Mouse (Mus musculus) hindbrain, postnatal 0 days (tissue): Measurements from ENCODE around the gene Slc7a7. TPM values are rescaled to one million over a fixed set of nuclear protein-coding genes. Genes with fewer than 3 reads are reported as not detected.
A peak's percentile ranks its signal among the peaks of the same experiment; 100 is the strongest.

Experiments
- ATAC-seq: fragments of 200-750 bp; cut with Nextera tagmentation; 2 replicates; pipeline ENCODE4 v1.8.0; 2017; ENCODE audit warnings: mild to moderate bottlenecking, moderate TSS enrichment, moderate library complexity
- DNase-seq: peaks from one replicate; pipeline ENCODE4 v3.0.0-alpha.2; 2015; ENCODE audit warnings: low spot score
- H3K27ac ChIP-seq: fragments of 300-500 bp; sonication (generic); 2 replicates; pipeline ENCODE4 v1.5.1; 2014; ENCODE audit warnings: mild to moderate bottlenecking
- H3K27me3 ChIP-seq: fragments of 300-500 bp; sonication (generic); 2 replicates; pipeline ENCODE4 v1.6.1; 2014; ENCODE audit warnings: low read length, mixed read lengths; ENCODE audit not compliant: insufficient read depth
- H3K36me3 ChIP-seq: fragments of 300-500 bp; sonication (generic); 2 replicates; pipeline ENCODE4 v1.6.1; 2014; ENCODE audit warnings: low read length, mixed read lengths; ENCODE audit not compliant: insufficient read depth
- H3K4me1 ChIP-seq: fragments of 300-500 bp; sonication (generic); 2 replicates; pipeline ENCODE4 v1.6.1; 2014; ENCODE audit warnings: antibody characterized with exemption, low read length, mixed read lengths; ENCODE audit not compliant: insufficient read depth
- H3K4me2 ChIP-seq: fragments of 300-500 bp; sonication (generic); 2 replicates; pipeline ENCODE4 v1.6.1; 2014; ENCODE audit warnings: low read depth, mild to moderate bottlenecking, low read length, moderate library complexity, mixed read lengths
- H3K4me3 ChIP-seq: fragments of 300-500 bp; sonication (generic); 2 replicates; pipeline ENCODE4 v1.5.1; 2014; ENCODE audit warnings: low read length
- H3K9ac ChIP-seq: fragments of 300-500 bp; sonication (generic); replicated peaks from 2 replicates; pipeline ENCODE4 v1.6.1; 2014; ENCODE audit warnings: mild to moderate bottlenecking, low read length, moderate library complexity, mixed read lengths
- H3K9me3 ChIP-seq: fragments of 300-500 bp; sonication (generic); 2 replicates; pipeline ENCODE4 v1.6.1; 2016; ENCODE audit warnings: low read length, mixed read lengths
- CTCF ChIP-seq: IDR thresholded peaks from 2 replicates; pipeline ENCODE4 v1.5.1; 2016; ENCODE audit warnings: antibody characterized with exemption, control low read depth, low read depth
- WGBS: fragments of 180-500 bp; shearing (Covaris S2); extraction: QIAGEN DNeasy Blood & Tissue Kit; methylation state at CpG from one replicate; pipeline ENCODE4 v1.1.7; 2014; 5-methylcytosine and 5-hydroxymethylcytosine counted together
- polyA plus RNA-seq: library from polyadenylated mRNA; unstranded; fragments of >200 nt; fragmentation: Nextera tagmentation; extraction: Ambion mirVana; gene quantifications from 2 replicates; pipeline ENCODE4 v1.2.1, GENCODE M21; 2015
- total RNA-seq: library from RNA; depleted of rRNA; stranded (reverse); fragments of >200 nt; gene quantifications from 2 replicates; pipeline ENCODE4 v1.2.3, GENCODE M21; 2014

The Slc7a7 gene
- total and polyA plus RNA-seq, 2 experiments from 2014 or later = 3.6 to 4.5 TPM

- ATAC-seq = no peak
- DNase-seq = no peak
- 80% methylated on average over 13 of the region's 13 CpGs for WGBS
- no peaks in the 10 kb centered on the region for H3K9me3 ChIP-seq
- no peaks in the 10 kb centered on the region for H3K4me1 ChIP-seq
- no peaks in the 10 kb centered on the region for H3K36me3 ChIP-seq
- H3K27me3 ChIP-seq = no peaks in the 10 kb centered on the region
- H3K4me3 ChIP-seq = no peak overlapping the region
- no peak overlapping the region for H3K9ac ChIP-seq
- H3K27ac ChIP-seq = no peak overlapping the region
- H3K4me2 ChIP-seq = no peak overlapping the region
- no peak for TF ChIP-seq CTCF
Measured at GRCm38 (mm10) chr14:54379571-54379970, 38.0 kb downstream of the Slc7a7 start.

- Histone ChIP-seq H3K27ac (no peak overlapping the region), H3K9ac (no peak overlapping the region), H3K27me3 (no peaks in the 10 kb centered on the region), H3K4me1 (no peaks in the 10 kb centered on the region), H3K4me3 (no peak overlapping the region), H3K36me3 (no peaks in the 10 kb centered on the region), H3K4me2 (no peak overlapping the region), H3K9me3 (no peaks in the 10 kb centered on the region)
- WGBS = 84% methylated on average over 6 of the region's 6 CpGs
- no peak for DNase-seq
- no peak for TF ChIP-seq CTCF
- ATAC-seq = no peak
Measured at GRCm38 (mm10) chr14:54377166-54377565, 40.4 kb downstream of the Slc7a7 start.

- Histone ChIP-seq H3K4me1 (no peaks in the 10 kb centered on the region), H3K4me2 (no peak overlapping the region), H3K4me3 (no peak overlapping the region), H3K27ac (no peak overlapping the region), H3K9ac (no peak overlapping the region), H3K9me3 (no peaks in the 10 kb centered on the region), H3K36me3 (no peaks in the 10 kb centered on the region), H3K27me3 (no peaks in the 10 kb centered on the region)
- peak; percentile 49 for TF ChIP-seq CTCF
- ATAC-seq (no peak), DNase-seq (no peak)
- 72% methylated on average over 3 of the region's 3 CpGs for WGBS
Measured at GRCm38 (mm10) chr14:54375916-54376315, 41.7 kb downstream of the Slc7a7 start.

GRCm38 (mm10) chr14:54372923-54373322 is 44.7 kb downstream of the Slc7a7 start:
- Histone ChIP-seq H3K4me3 (no peak overlapping the region), H3K4me1 (no peaks in the 10 kb centered on the region), H3K27me3 (no peaks in the 10 kb centered on the region), H3K36me3 (peaks cover 28% of the 10 kb centered on the region), H3K27ac (no peak overlapping the region), H3K9ac (no peak overlapping the region), H3K4me2 (no peak overlapping the region), H3K9me3 (no peaks in the 10 kb centered on the region)
- DNase-seq (no peak), ATAC-seq (no peak)
- no peak for TF ChIP-seq CTCF
- 95% methylated on average over 9 of the region's 9 CpGs for WGBS

GRCm38 (mm10) chr14:54371460-54371859 is 46.1 kb downstream of the Slc7a7 start:
- Histone ChIP-seq H3K36me3 (peaks cover 42% of the 10 kb centered on the region), H3K9me3 (no peaks in the 10 kb centered on the region), H3K4me2 (no peak overlapping the region), H3K4me3 (no peak overlapping the region), H3K4me1 (no peaks in the 10 kb centered on the region), H3K27ac (no peak overlapping the region), H3K9ac (no peak overlapping the region), H3K27me3 (no peaks in the 10 kb centered on the region)
- no peak for DNase-seq
- no peak for TF ChIP-seq CTCF
- 0 out of 2 replicates have a peak, but pooled peaks have one; percentile 54 for ATAC-seq
- WGBS = 92% methylated on average over 10 of the region's 10 CpGs

- no peak for TF ChIP-seq CTCF
- Histone ChIP-seq H3K9ac (no peak overlapping the region), H3K27me3 (no peaks in the 10 kb centered on the region), H3K27ac (no peak overlapping the region), H3K4me2 (no peak overlapping the region), H3K4me1 (no peaks in the 10 kb centered on the region), H3K36me3 (peaks cover 44% of the 10 kb centered on the region), H3K9me3 (no peaks in the 10 kb centered on the region), H3K4me3 (no peak overlapping the region)
- ATAC-seq (0 out of 2 replicates have a peak, but pooled peaks have one; percentile 9), DNase-seq (no peak)
- 93% methylated on average over 6 of the region's 6 CpGs for WGBS
Measured at GRCm38 (mm10) chr14:54370595-54370994, 47.0 kb downstream of the Slc7a7 start.

GRCm38 (mm10) chr14:54369372-54369771 is 48.2 kb downstream of the Slc7a7 start:
- Histone ChIP-seq H3K9me3 (no peaks in the 10 kb centered on the region), H3K27me3 (no peaks in the 10 kb centered on the region), H3K4me1 (no peaks in the 10 kb centered on the region), H3K4me3 (no peak overlapping the region), H3K27ac (no peak overlapping the region), H3K4me2 (no peak overlapping the region), H3K9ac (no peak overlapping the region), H3K36me3 (peaks cover 46% of the 10 kb centered on the region)
- ATAC-seq = no peak
- TF ChIP-seq CTCF = no peak
- DNase-seq = no peak
- WGBS = 96% methylated on average over 3 of the region's 3 CpGs
